Mouse (Mus musculus) ES-E14 (cell line): ENCODE measurements around the gene Cyb561.

Experiments used
- CHD2 ChIP-seq: IDR thresholded peaks from 2 replicates; pipeline ENCODE4 v1.6.1; 2014; ENCODE audit warnings: mild to moderate bottlenecking, low read depth, low read length, inconsistent platforms
- HCFC1 ChIP-seq: IDR thresholded peaks from 2 replicates; pipeline ENCODE4 v1.6.1; 2012; ENCODE audit warnings: low read length, inconsistent platforms, borderline replicate concordance; ENCODE audit not compliant: insufficient read depth
- MAFK ChIP-seq: IDR thresholded peaks from 2 replicates; pipeline ENCODE4 v1.6.1; 2014; ENCODE audit warnings: mild to moderate bottlenecking, low read depth, low read length, inconsistent platforms; ENCODE audit not compliant: insufficient read depth
- ZNF384 ChIP-seq: IDR thresholded peaks from 2 replicates; pipeline ENCODE4 v1.6.1; 2012; ENCODE audit warnings: low read depth, low read length, inconsistent platforms

- TF ChIP-seq CHD2 (no peak), HCFC1 (no peak), ZNF384 (no peak), MAFK (no peak)
Measured at GRCm38 (mm10) chr11:105928171-105928570, 25.0 kb downstream of the Cyb561 start.
